Mouse (Mus musculus) cortical plate, adult 2 months (tissue): ENCODE measurements around the gene Ube2e2. TPM values are rescaled to one million over a fixed set of nuclear protein-coding genes. Genes with fewer than 3 reads are reported as not detected.
A peak's percentile ranks its signal among the peaks of the same experiment; 100 is the strongest.
"Not testable (repeated sequence)": the region's sequence is repeated elsewhere in the genome, so short reads cannot be mapped to it uniquely, and the experiment has no call there.

Experiments used
- H3K27ac ChIP-seq: fragments of 200-500 bp; 2 replicates; pipeline ENCODE4 v1.5.1; 2012; ENCODE audit warnings: low read length, control low read depth, inconsistent platforms; ENCODE audit not compliant: insufficient read depth
- H3K4me1 ChIP-seq: fragments of 200-500 bp; 2 replicates; pipeline ENCODE4 v1.6.1; 2011; ENCODE audit warnings: low read length; ENCODE audit not compliant: control insufficient read depth, insufficient read depth
- H3K4me3 ChIP-seq: fragments of 200-500 bp; 2 replicates; pipeline ENCODE4 v1.5.1; 2011; ENCODE audit warnings: mild to moderate bottlenecking, low read length, control low read depth; ENCODE audit not compliant: insufficient read depth
- CTCF ChIP-seq: fragments of 200-500 bp; IDR thresholded peaks from 2 replicates; pipeline ENCODE4 v1.5.1; 2011; ENCODE audit warnings: mild to moderate bottlenecking, control low read depth, low read length; ENCODE audit not compliant: insufficient read depth; ENCODE audit errors: extremely low read depth
- POLR2A ChIP-seq: fragments of 200-500 bp; IDR thresholded peaks from 2 replicates; pipeline ENCODE4 v1.6.1; 2011; ENCODE audit warnings: mild to moderate bottlenecking, low read length, control low read depth; ENCODE audit not compliant: insufficient read depth; ENCODE audit errors: extremely low read depth
- polyA plus RNA-seq: library from polyadenylated mRNA; depleted of rRNA; stranded (reverse); fragments of >200 nt; gene quantifications from 2 replicates; pipeline ENCODE4 v1.2.3, GENCODE M21; 2012

Ube2e2 gene
- polyA plus RNA-seq, 1 experiment: 165 TPM

- peaks cover 7% of the 10 kb centered on the region for H3K4me1 ChIP-seq
- H3K27ac ChIP-seq: no peak overlapping the region
- H3K4me3 ChIP-seq: no peak overlapping the region
- no peak for TF ChIP-seq CTCF
- no peak for TF ChIP-seq POLR2A
These were observed 138.7 kb downstream of the Ube2e2 start for GRCm38 (mm10) chr14:18755410-18755809.

GRCm38 (mm10) chr14:18754595-18754994 is 139.5 kb downstream of the Ube2e2 start:
- Histone ChIP-seq H3K4me1 (peaks cover 3% of the 10 kb centered on the region), H3K4me3 (no peak overlapping the region), H3K27ac (no peak overlapping the region)
- TF ChIP-seq CTCF (no peak), POLR2A (no peak)

DNA sequence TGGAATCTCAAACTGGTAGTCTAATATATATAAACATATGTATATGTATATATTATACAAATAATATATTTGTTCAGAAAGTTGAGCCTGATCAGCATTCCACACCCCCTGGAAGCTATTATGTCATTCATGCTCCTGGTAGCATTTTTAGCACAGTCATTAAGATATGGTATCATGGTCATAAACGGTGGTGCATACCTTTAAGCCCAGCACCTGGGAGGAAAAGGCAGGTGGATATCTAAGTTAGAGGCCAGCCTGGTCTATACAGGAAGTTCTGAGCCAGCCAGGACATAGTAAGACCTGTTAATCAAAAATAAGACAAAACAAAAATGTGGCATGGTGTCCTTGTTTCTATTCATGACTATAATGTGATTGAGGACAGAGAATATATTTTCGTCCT is 140.1 kb downstream of the Ube2e2 start:
- no peak overlapping the region for H3K4me3 ChIP-seq
- H3K4me1 ChIP-seq: peaks cover 2% of the 10 kb centered on the region
- no peak overlapping the region for H3K27ac ChIP-seq
- TF ChIP-seq POLR2A (no peak), CTCF (no peak)

GRCm38 (mm10) chr14:18731154-18731553 is 162.9 kb downstream of the Ube2e2 start:
- no peak overlapping the region for H3K4me3 ChIP-seq
- H3K4me1 ChIP-seq: peaks cover 3% of the 10 kb centered on the region; the same call in 1 of the 2 replicates
- TF ChIP-seq POLR2A: no peak
- no peak for TF ChIP-seq CTCF
- 0 out of 2 replicates have a peak overlapping the region, but pooled peaks have one; percentile 24 for H3K27ac ChIP-seq

DNA sequence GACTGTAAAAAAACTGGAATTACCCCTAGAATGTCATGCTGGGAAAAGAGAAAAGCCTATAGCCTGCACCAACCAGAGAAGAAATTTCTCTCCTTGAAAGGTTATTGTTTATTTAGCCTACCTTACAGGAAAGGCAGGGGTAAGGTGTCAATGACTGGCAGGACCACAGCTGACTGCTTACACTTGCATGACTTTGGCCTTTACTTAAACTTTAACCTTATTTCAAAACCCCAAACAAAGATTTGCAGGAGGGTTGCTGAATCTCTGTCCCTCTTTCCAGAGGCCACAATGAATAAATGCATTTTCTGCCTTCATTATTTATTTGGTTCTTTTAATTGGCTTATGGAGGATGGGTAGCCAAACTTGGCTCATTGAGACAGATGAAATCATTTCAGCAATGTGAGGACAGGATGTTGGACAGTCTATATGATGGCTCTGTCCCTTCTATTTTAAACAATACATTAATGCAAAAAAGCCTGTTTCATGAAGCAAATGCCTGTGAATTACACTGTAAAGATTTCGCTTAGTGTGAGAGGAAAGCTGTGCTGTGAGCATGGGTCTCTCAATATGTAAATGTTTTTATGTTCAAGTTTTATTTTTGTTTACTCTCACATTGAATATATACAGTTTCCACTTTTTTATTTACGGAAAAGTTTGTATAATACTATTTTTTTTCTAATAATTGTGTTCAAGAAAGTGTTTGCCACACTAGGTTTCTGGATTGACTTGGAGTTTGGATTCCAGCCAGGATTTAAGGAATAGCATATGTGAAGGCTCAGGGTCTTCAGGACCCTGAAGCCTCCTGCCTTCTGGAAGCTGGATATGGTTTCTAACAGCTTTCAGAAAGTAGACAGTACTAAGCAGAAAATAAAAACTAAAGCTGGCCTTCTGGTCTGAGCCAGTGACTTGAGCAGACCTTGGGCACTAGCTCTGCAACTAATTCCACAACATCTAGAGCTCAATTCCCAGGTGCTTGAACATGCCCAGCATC is 173.2 kb downstream of the Ube2e2 start:
- no peaks in the 10 kb centered on the region for H3K4me1 ChIP-seq
- no peak for TF ChIP-seq CTCF
- TF ChIP-seq POLR2A: no peak
- no peak overlapping the region for H3K27ac ChIP-seq
- H3K4me3 ChIP-seq: no peak overlapping the region

GRCm38 (mm10) chr14:18716970-18717369 is 177.1 kb downstream of the Ube2e2 start:
- Histone ChIP-seq H3K27ac (no peak overlapping the region), H3K4me1 (no peaks in the 10 kb centered on the region), H3K4me3 (no peak overlapping the region)
- TF ChIP-seq POLR2A: no peak
- TF ChIP-seq CTCF: no peak

GRCm38 (mm10) chr14:18715529-18715928 is 178.5 kb downstream of the Ube2e2 start:
- no peak overlapping the region for H3K4me3 ChIP-seq
- TF ChIP-seq CTCF (no peak), POLR2A (no peak)
- H3K27ac ChIP-seq: no peak overlapping the region

GRCm38 (mm10) chr14:18697662-18698225 is 196.3 kb downstream of the Ube2e2 start:
- no peak overlapping the region for H3K27ac ChIP-seq
- H3K4me3 ChIP-seq: no peak overlapping the region
- TF ChIP-seq CTCF (no peak), POLR2A (no peak)
- no peaks in the 10 kb centered on the region for H3K4me1 ChIP-seq

More at GRCm38 (mm10) chr14:18715529-18715928, 178.5 kb downstream of the Ube2e2 start:
- H3K4me1 ChIP-seq: no peaks in the 10 kb centered on the region

DNA sequence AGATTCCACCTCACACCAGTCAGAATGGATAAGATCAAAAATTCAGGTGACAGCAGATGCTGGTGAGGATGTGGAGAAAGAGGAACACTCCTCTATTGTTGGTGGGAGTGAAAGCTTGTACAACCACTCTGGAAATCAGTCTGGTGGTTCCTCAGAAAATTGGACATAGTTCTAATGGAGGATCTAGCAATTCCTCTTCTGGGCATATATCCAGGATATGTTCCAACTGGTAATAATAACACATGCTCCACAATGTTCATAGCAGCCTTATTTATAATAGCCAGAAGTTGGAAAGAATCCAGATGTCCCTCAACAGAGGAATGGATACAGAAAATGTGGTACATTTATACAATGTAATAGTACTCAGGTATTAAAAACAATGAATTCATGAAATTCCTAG is 197.6 kb downstream of the Ube2e2 start:
- not testable (repeated sequence) for H3K4me1 ChIP-seq, H3K4me3 ChIP-seq, H3K27ac ChIP-seq

DNA sequence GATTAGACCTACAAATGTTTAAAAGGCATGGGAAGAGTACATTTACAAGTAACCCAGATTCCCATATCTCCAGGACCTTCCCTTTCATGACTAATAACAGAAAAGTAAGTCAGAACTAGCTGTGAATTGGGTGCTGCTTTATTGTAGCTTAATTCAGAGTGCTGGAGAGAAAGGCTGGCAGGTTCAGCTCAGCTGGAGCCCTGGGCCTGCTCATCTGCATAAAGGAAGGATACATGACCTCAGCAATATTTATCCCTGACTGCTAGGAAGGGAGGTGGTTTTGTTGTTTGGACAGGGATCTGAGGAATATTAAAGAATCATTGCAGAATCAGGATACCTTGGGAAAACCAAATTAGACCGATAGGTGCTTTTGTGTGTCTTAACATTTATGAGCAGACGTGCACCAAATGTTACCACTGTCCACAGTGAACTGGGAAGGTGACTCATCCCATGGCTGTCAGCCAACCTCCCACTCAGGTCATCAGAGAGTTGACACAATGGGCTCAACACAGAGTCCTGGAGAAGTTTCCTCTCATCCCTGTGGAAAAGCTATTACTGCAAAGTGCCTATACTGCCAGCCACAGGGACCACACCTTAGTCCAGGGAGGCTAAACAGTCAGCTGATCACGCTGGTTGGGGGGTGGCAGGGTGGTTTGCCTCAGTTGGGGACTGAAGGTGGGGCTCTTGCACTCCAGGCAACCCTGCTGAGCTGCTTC is 215.8 kb downstream of the Ube2e2 start:
- H3K27ac ChIP-seq: no peak overlapping the region; the same call in 1 of the 2 replicates
- no peaks in the 10 kb centered on the region for H3K4me1 ChIP-seq
- TF ChIP-seq POLR2A (no peak), CTCF (no peak)
- H3K4me3 ChIP-seq: no peak overlapping the region
